Mouse (Mus musculus): ENCODE results near the gene Luzp4. TPM values are rescaled to one million over a fixed set of nuclear protein-coding genes. Genes with fewer than 3 reads are reported as not detected.
"Not testable (repeated sequence)": the region's sequence is repeated elsewhere in the genome, so short reads cannot be mapped to it uniquely, and the experiment has no call there.

Luzp4 gene
- polyA plus RNA-seq (2012; rRNA removed) = not detected in 2 replicates

DNA sequence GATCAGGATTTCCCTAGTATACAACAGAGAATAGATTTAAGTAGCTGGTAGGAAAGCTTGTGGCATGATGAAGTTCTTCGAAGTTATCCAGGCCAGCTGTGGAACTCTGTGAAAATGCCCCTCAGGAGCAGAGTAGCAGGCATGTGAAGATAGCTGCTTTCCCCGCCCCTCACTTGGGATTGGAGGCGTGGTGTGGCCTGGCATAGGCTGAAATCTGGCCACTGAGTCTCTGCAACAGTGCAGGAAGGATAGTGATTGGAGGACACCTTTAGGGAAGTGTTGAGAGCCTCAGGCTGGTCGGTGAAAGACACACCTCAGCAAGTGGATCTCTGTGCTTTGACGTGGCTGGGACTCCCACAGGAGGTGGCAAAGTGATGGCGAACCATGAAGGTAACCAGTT, at the start of gene Luzp4:
Luzp4 (plus strand) TSS at position 301 of the 400 bp plus-strand sequence.
- WGBS = 72% methylated on average over 5 of the region's 6 CpGs
- not testable (repeated sequence) for H3K4me3 ChIP-seq (replicated peaks; ENCODE audit: extremely low read depth, low read depth, low read length); DNase-seq; H3K4me1 ChIP-seq (ENCODE audit: control insufficient read depth, insufficient read depth, low read length)

DNA sequence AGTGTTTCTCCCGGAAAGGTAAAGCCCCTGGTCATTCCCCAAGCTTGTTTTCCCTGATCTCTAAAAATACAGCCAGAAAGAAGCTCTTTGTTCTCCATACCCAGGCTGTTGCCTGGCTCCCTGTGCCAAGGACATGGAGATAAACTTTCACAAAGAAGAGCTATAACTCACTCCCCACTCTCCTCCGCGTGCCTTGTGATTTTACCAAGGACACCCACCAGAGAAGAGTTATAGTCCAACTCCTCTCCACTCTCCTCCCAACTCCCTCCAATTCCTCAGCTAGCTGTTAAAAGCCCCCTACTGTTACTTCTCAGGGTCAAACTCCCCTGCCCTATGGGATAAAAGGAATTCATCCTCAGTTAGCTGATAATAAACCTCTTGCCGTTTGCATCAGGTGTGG, 15.6 kb upstream of the Luzp4 start:
- not testable (repeated sequence) for H3K4me3 ChIP-seq (replicated peaks; ENCODE audit: extremely low read depth, low read depth, low read length); DNase-seq; H3K4me1 ChIP-seq (ENCODE audit: control insufficient read depth, insufficient read depth, low read length)
- 86% methylated on average over 4 of the region's 4 CpGs for WGBS

Other genes starting within 250 kb of the Luzp4 start
- gene Gm8334, start 242.5 kb upstream of the Luzp4 start, polyA plus RNA-seq (2012; rRNA removed) = not detected in 2 replicates
- not detected in 2 replicates for gene Gm15127, start 194.0 kb upstream of the Luzp4 start, polyA plus RNA-seq (2012; rRNA removed)
- not detected in 2 replicates for gene Ott, start 216.6 kb downstream of the Luzp4 start, polyA plus RNA-seq (2012; rRNA removed)

All from lung, adult 2 months (tissue).